Mouse (Mus musculus) c-Kit-positive CD71-negative TER-119-negative erythroid progenitor cells, embryonic 14.5 days (primary cell): ENCODE data around the gene Vmn1r41.

Experiments used
- DNase-seq: peaks from one replicate; pipeline ENCODE4 v3.0.0-alpha.2; 2013; ENCODE audit warnings: low read depth

Gene Vmn1r41

DNA sequence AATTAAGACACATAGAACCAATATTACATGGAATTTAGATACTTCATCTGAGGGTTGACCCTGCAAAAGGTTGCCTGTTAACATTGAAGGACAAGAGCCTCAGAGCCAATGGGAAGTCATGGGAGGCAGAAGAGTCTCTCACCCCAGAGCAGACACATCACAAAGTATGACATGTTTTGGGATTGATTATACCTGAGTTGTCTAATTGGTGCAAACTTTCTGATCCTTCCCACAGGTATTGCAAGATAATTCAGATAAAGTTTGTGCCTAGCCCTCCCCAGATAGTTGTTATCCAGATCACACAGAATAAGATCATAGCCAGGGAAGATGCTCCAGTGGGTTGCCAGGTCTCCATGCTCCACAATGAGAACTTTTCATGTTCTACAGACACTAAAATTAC lies at the start of gene Vmn1r41:
Gene Vmn1r41, plus strand, starts transcription at position 301 of the 400 bp plus-strand sequence.
- no peak for DNase-seq

- no peak for DNase-seq
Measured at GRCm38 (mm10) chr6:89706624-89707023, 33.9 kb upstream of the Vmn1r41 start.

DNA sequence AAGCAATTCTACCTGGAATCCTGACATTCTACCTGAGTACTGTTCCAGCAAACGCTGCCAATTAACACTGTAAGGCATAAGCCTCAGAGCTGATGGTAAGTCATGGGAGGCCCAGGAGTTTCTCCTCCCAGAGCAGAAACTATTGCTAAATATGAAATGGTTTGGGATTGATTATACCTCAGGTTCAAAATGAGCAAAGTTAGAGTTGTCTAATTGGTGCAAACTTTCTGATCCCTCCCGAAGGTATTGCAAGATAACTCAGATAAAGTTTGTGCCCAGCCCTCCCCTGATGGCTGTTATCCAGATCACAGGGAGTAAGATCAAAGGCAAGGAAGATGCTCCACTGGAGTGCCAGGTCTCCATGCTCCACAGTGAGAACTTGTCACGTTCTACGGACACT lies 33.3 kb upstream of the Vmn1r41 start, which contains the start of gene Vmn1r40:
Gene Vmn1r40, plus strand, starts transcription at position 301 of the 400 bp plus-strand sequence.
- no peak for DNase-seq

DNA sequence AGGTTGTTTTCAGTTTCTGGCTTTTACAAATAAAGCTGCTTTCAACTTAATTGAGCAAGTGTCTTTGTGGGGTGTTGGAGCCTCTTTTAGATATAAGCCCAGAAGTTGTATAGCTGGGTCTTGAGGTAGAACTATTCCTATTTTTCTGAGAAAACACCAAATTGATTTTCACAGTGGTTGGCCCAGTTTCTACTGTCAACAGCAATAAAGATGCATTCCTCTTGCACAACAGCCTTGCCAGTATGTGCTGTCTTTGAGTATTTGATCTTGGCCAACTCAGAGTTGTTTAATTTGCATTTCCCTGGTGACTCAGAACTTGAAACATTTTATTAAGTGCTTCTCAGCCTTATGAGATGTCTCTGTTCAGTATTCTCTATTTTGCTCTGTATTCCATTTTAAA lies 22.5 kb upstream of the Vmn1r41 start:
- no peak for DNase-seq

DNA sequence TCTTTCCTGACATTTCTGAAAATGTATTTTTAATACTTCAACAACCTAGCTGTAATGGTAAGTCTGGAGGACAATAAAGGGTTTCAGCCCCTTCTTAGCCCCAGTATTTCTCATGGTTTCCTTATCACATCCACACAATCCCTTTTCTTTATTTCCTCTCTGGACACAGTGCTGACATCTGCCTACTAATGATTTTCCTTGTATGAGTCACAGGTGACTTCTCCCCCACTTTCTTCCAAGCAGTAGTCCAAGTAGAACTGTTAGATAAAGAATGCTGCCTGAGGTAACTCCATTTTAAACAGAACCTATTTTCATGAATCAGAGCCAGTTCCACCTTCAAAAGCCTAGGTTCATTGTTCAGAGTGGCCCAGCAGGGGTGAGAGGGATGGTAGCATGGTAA lies 2.2 kb downstream of the Vmn1r41 start:
- DNase-seq: no peak

DNA sequence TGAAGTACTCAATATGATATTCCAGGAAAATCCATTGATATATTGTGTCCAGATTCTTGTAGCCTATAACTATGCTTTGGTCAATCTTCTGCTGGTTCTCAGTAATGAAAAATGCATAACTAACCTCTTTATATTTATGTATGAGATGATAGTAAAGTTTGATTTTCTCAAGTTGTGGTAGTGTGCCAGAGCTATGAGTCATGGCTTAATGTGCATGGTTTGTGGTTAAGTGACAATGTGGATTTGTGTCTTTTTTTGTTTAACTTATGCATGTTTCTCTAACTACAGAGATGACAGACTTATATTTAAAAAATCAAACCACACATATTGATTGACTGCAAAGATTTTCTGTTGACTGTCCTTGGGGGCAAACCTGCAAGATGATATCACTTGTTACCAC lies 49.7 kb downstream of the Vmn1r41 start:
- DNase-seq: no peak
